In genomic region chr15:25353498-25353897, GRCm38 (mm10) we compare ENCODE assay signal across 31 mouse cellular contexts.
"Had no signal": no experiment of that assay in that cellular context is flagged by ENCODE, and none has a peak within 500 bp of the region (broad histone marks: within the 10 kb centered on the region; RNA-seq: fewer than 3 reads in every experiment).

No protein-coding gene starts in this region.

- H3K4me3 ChIP-seq: limb, embryonic 10.5 days; limb, embryonic 12.5 days; limb, embryonic 13.5 days; limb, embryonic 15.5 days; liver, embryonic 12.5 days; liver, embryonic 13.5 days; liver, embryonic 15.5 days; lung, embryonic 15.5 days; midbrain, embryonic 12.5 days; midbrain, embryonic 13.5 days; midbrain, embryonic 15.5 days; myocyte; neural tube, embryonic 12.5 days; neural tube, embryonic 13.5 days had no signal

- H3K4me1 ChIP-seq: limb, embryonic 12.5 days; limb, embryonic 13.5 days; limb, embryonic 15.5 days; liver, embryonic 12.5 days; liver, embryonic 13.5 days; liver, embryonic 15.5 days; lung, embryonic 15.5 days; midbrain, embryonic 12.5 days; midbrain, embryonic 13.5 days; neural tube, embryonic 12.5 days had no signal

- H3K27ac ChIP-seq: limb, embryonic 10.5 days; limb, embryonic 12.5 days; limb, embryonic 13.5 days; limb, embryonic 15.5 days; liver, embryonic 12.5 days; liver, embryonic 13.5 days; liver, embryonic 14.5 days; liver, embryonic 15.5 days; lung, embryonic 15.5 days; midbrain, embryonic 12.5 days; midbrain, embryonic 13.5 days; midbrain, embryonic 15.5 days; neural tube, embryonic 12.5 days; neural tube, embryonic 13.5 days had no signal

- ATAC-seq: liver, embryonic 12.5 days; liver, postnatal 0 days; lung, postnatal 0 days; midbrain, embryonic 13.5 days; midbrain, embryonic 15.5 days; midbrain, embryonic 16.5 days had no signal

- H3K4me2 ChIP-seq: limb, embryonic 12.5 days; limb, embryonic 13.5 days; limb, embryonic 15.5 days; liver, embryonic 11.5 days; liver, embryonic 12.5 days; liver, embryonic 13.5 days; liver, embryonic 15.5 days; lung, embryonic 14.5 days; lung, embryonic 15.5 days; midbrain, embryonic 11.5 days; midbrain, embryonic 12.5 days; midbrain, embryonic 13.5 days; midbrain, embryonic 15.5 days; neural tube, embryonic 12.5 days; neural tube, embryonic 13.5 days had no signal

- H3K27me3 ChIP-seq: limb, embryonic 12.5 days; limb, embryonic 13.5 days; limb, embryonic 15.5 days; liver, embryonic 12.5 days; liver, embryonic 13.5 days; liver, embryonic 15.5 days; lung, embryonic 15.5 days; megakaryocyte, embryonic 14.5 days; midbrain, embryonic 12.5 days; midbrain, embryonic 13.5 days; midbrain, embryonic 15.5 days; neural tube, embryonic 12.5 days; neural tube, embryonic 13.5 days had no signal

- DNase-seq: left cerebral cortex, postnatal 4 days; liver; liver, embryonic 13.5 days; liver, postnatal 0 days; lung, adult 18-20 months; lung, adult 2 months; lung, embryonic 14.5 days; lung, postnatal 10 days; lung, postnatal 14 days; lung, postnatal 36 days; lung, postnatal 4 days; midbrain, embryonic 14.5 days had no signal

- H3K36me3 ChIP-seq: limb, embryonic 10.5 days; limb, embryonic 12.5 days; limb, embryonic 13.5 days; limb, embryonic 15.5 days; liver, embryonic 12.5 days; liver, embryonic 13.5 days; liver, embryonic 15.5 days; lung, embryonic 15.5 days; midbrain, embryonic 12.5 days; midbrain, embryonic 13.5 days; midbrain, embryonic 15.5 days; neural tube, embryonic 12.5 days; neural tube, embryonic 13.5 days had no signal

- H3K9ac ChIP-seq: limb, embryonic 12.5 days; limb, embryonic 13.5 days; limb, embryonic 15.5 days; liver, embryonic 12.5 days; liver, embryonic 13.5 days; liver, embryonic 14.5 days; liver, embryonic 15.5 days; liver, postnatal 0 days; lung, embryonic 14.5 days; lung, embryonic 15.5 days; midbrain, embryonic 12.5 days; midbrain, embryonic 13.5 days; midbrain, embryonic 15.5 days; neural tube, embryonic 12.5 days; neural tube, embryonic 13.5 days had no signal

- H3K9me3 ChIP-seq: limb, embryonic 10.5 days; limb, embryonic 12.5 days; limb, embryonic 13.5 days; limb, embryonic 15.5 days; liver, embryonic 12.5 days; liver, embryonic 13.5 days; liver, embryonic 15.5 days; lung, embryonic 15.5 days; megakaryocyte, embryonic 14.5 days; midbrain, embryonic 12.5 days; midbrain, embryonic 13.5 days; midbrain, embryonic 15.5 days; neural tube, embryonic 12.5 days; neural tube, embryonic 13.5 days had no signal
